Mouse (Mus musculus): ENCODE results near the gene Tldc2. TPM values are rescaled to one million over a fixed set of nuclear protein-coding genes. Genes with fewer than 3 reads are reported as not detected.

Gene Tldc2
- polyA plus RNA-seq, 1 experiment from 2014 or later, result not detected

GRCm38 (mm10) chr2:157129601-157130164 is 42.8 kb downstream of the Tldc2 start:
- Histone ChIP-seq H3K27me3 (ENCODE audit: insufficient read depth, low read length) (no peaks in the 10 kb centered on the region), H3K27ac (ENCODE audit: low read depth) (peak overlapping the region; percentile 75), H3K9ac (replicated peaks) (peak overlapping the region; percentile 59), H3K36me3 (replicated peaks; ENCODE audit: insufficient read depth, low read length) (peaks cover 28% of the 10 kb centered on the region; the same call in 1 of the 2 replicates), H3K4me3 (ENCODE audit: low read depth, low read length) (peak overlapping the region; percentile 42), H3K4me2 (ENCODE audit: low read depth, low read length) (peak overlapping the region; percentile 78), H3K4me1 (ENCODE audit: insufficient read depth) (peaks cover 16% of the 10 kb centered on the region), H3K9me3 (ENCODE audit: low read length) (no peaks in the 10 kb centered on the region)
- TF ChIP-seq CTCF (IDR thresholded peaks at IDR 0.05; ENCODE audit: low read depth), result no peak
- 0 out of 2 replicates have a peak, but pooled peaks have one; percentile 13 for TF ChIP-seq EP300 (IDR thresholded peaks at IDR 0.05; ENCODE audit: low read depth)
- DNase-seq, result no peak
- ATAC-seq, result no peak
- WGBS (ENCODE audit: insufficient replicate concordance), result 33% methylated on average over 11 of the region's 11 CpGs

- Histone ChIP-seq H3K27ac (ENCODE audit: low read depth) (peak overlapping the region; percentile 78), H3K36me3 (replicated peaks; ENCODE audit: insufficient read depth, low read length) (peaks cover 18% of the 10 kb centered on the region; the same call in 1 of the 2 replicates), H3K9ac (replicated peaks) (peak overlapping the region; percentile 55), H3K4me3 (ENCODE audit: low read depth, low read length) (peak overlapping the region; percentile 49), H3K4me1 (ENCODE audit: insufficient read depth) (peaks cover 20% of the 10 kb centered on the region), H3K27me3 (ENCODE audit: insufficient read depth, low read length) (no peaks in the 10 kb centered on the region), H3K4me2 (ENCODE audit: low read depth, low read length) (peak overlapping the region; percentile 78), H3K9me3 (ENCODE audit: low read length) (no peaks in the 10 kb centered on the region)
- 45% methylated on average over 8 of the region's 8 CpGs for WGBS (ENCODE audit: insufficient replicate concordance)
- TF ChIP-seq CTCF (IDR thresholded peaks at IDR 0.05; ENCODE audit: low read depth) (no peak), EP300 (IDR thresholded peaks at IDR 0.05; ENCODE audit: low read depth) (0 out of 2 replicates have a peak, but pooled peaks have one; percentile 7)
- no peak for DNase-seq
- no peak for ATAC-seq
These were observed 44.1 kb downstream of the Tldc2 start for GRCm38 (mm10) chr2:157130813-157131514.

DNA sequence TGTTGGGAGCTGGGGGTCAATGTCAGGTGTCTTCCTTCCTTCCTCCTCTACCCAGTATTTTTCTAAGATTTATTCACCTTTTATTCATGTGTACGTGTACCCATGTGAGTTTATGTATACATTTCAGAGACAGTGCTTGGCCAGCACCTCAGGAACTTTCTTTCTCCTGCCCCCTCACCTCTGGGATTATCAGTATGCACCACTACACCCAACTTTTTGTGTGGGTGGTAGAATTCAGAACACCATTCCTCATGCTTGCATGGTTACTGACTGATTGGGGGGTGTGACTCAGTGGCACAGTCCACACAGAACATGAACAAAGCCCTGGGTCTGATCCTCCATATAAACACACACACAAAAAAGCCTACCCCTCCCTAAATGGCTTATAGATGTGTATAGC is 45.2 kb downstream of the Tldc2 start:
- Histone ChIP-seq H3K4me2 (ENCODE audit: low read depth, low read length) (peak overlapping the region; percentile 78), H3K4me3 (ENCODE audit: low read depth, low read length) (no peak overlapping the region), H3K27ac (ENCODE audit: low read depth) (0 out of 2 replicates have a peak overlapping the region, but pooled peaks have one; percentile 22), H3K36me3 (replicated peaks; ENCODE audit: insufficient read depth, low read length) (0 out of 2 replicates have a peak, but pooled peaks cover 9% of the 10 kb centered on the region), H3K4me1 (ENCODE audit: insufficient read depth) (peaks cover 26% of the 10 kb centered on the region), H3K9ac (replicated peaks) (no peak overlapping the region), H3K9me3 (ENCODE audit: low read length) (no peaks in the 10 kb centered on the region), H3K27me3 (ENCODE audit: insufficient read depth, low read length) (no peaks in the 10 kb centered on the region)
- no peak for ATAC-seq
- no peak for TF ChIP-seq EP300 (IDR thresholded peaks at IDR 0.05; ENCODE audit: low read depth)
- TF ChIP-seq CTCF (IDR thresholded peaks at IDR 0.05; ENCODE audit: low read depth), result no peak
- WGBS (ENCODE audit: insufficient replicate concordance), result 56% methylated on average over 1 of the region's 1 CpGs
- no peak for DNase-seq

DNA sequence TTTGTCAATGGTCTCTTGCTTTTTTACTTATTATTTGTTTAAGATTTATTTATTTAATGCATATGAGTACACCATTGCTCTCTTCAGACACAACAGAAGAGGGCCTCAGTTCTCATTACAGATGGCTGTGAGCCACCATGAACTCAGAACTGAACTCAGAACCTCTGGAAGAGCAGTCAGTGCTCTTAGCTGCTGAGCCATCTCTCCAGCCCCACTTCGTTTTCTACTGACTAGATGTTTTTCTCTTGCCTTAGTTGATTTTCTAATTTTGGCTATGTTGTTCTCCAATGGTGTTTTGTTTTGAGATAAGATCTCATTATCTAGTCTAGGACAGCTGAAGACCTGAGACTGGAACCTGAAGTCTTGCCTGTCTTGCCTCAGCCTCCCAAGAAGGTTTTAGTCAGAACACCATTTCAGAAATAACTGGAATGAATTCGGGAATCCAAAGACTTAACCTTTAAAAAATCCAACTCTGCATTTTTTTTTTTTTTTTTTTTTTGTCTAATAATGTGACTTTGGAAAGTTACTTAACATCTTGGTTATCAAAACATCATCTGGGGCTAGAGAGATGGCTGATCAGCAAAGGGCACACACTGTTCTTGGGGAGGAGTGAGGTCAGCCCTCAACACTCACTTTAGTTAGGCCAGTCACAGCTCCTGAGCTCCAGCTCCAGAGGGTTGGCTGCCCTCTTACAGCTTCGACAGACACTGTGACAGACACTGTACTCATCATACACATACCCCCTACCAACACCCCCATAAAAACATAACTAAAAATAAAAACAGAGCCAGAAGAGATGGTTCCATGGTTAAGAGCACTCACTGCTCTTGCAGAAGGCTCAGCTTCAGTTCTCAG is 46.1 kb downstream of the Tldc2 start:
- Histone ChIP-seq H3K36me3 (replicated peaks; ENCODE audit: insufficient read depth, low read length) (0 out of 2 replicates have a peak, but pooled peaks cover 9% of the 10 kb centered on the region), H3K4me2 (ENCODE audit: low read depth, low read length) (peak overlapping the region; percentile 78), H3K4me3 (ENCODE audit: low read depth, low read length) (peak overlapping the region; percentile 84; the same call in 1 of the 2 replicates), H3K9ac (replicated peaks) (peak overlapping the region; percentile 34; the same call in 1 of the 2 replicates), H3K27ac (ENCODE audit: low read depth) (peak overlapping the region; percentile 46), H3K9me3 (ENCODE audit: low read length) (no peaks in the 10 kb centered on the region), H3K27me3 (ENCODE audit: insufficient read depth, low read length) (no peaks in the 10 kb centered on the region), H3K4me1 (ENCODE audit: insufficient read depth) (peaks cover 26% of the 10 kb centered on the region)
- ATAC-seq, result no peak
- no peak for TF ChIP-seq CTCF (IDR thresholded peaks at IDR 0.05; ENCODE audit: low read depth)
- no peak for TF ChIP-seq EP300 (IDR thresholded peaks at IDR 0.05; ENCODE audit: low read depth)
- no peak for DNase-seq
- 62% methylated on average over 3 of the region's 3 CpGs for WGBS (ENCODE audit: insufficient replicate concordance)

DNA sequence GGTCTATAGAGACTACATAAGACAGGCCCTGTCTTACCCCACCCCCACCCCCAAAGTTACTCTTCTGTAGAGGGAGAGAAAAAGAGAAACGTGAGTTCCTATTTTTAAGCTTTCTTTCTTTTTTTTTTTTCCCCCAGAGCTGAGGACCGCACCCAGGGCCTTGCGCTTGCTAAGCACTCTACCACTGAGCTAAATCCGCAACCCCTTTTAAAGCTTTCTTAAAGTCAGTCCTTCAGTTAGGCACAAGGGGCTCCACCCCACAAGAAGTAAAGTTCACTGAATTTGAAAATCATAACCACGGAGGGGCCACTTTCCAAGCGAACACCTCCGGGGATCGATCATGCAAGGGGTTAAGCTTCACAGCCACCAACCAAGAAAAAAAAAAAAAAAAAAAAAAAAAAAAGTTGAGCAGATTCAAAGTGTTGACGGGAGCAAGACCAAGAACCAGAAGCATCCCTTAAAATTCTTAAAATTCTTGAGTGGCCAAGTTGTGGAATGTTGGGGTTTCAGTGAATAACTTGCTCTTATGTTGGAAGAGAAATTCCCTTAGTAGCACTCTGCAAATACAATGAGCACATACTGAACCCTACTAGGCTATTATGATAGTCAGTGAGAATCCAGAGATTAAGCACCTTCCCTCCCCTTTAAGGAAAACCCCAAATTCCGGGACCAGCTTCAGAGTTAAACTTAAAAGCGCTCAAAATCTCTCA is 47.1 kb downstream of the Tldc2 start:
- peak overlapping the region; percentile 84 for H3K4me3 ChIP-seq (ENCODE audit: low read depth, low read length)
- 0 out of 2 replicates have a peak, but pooled peaks cover 5% of the 10 kb centered on the region for H3K36me3 ChIP-seq (replicated peaks; ENCODE audit: insufficient read depth, low read length)
- peak overlapping the region; percentile 78 for H3K4me2 ChIP-seq (ENCODE audit: low read depth, low read length)
- ATAC-seq (no peak), DNase-seq (no peak)
- no peaks in the 10 kb centered on the region for H3K9me3 ChIP-seq (ENCODE audit: low read length)
- H3K27me3 ChIP-seq (ENCODE audit: insufficient read depth, low read length), result no peaks in the 10 kb centered on the region
- H3K27ac ChIP-seq (ENCODE audit: low read depth), result peak overlapping the region; percentile 92
- peaks cover 27% of the 10 kb centered on the region for H3K4me1 ChIP-seq (ENCODE audit: insufficient read depth)
- 10% methylated on average over 11 of the region's 11 CpGs for WGBS (ENCODE audit: insufficient replicate concordance)
- no peak for TF ChIP-seq EP300 (IDR thresholded peaks at IDR 0.05; ENCODE audit: low read depth)
- no peak for TF ChIP-seq CTCF (IDR thresholded peaks at IDR 0.05; ENCODE audit: low read depth)
- H3K9ac ChIP-seq (replicated peaks), result peak overlapping the region; percentile 88

All from liver, postnatal 0 days (tissue).